Mouse (Mus musculus) embryo, embryonic 10 days (tissue): ENCODE measurements around the gene Dpagt1.
"Not testable (repeated sequence)": the region's sequence is repeated elsewhere in the genome, so short reads cannot be mapped to it uniquely, and the experiment has no call there.

ENCODE experiments used
- DNase-seq: peaks from one replicate; pipeline ENCODE4 v3.0.0-alpha.2; 2015; ENCODE audit warnings: low spot score

Gene Dpagt1

GRCm38 (mm10) chr9:44318076-44318825, 7.6 kb upstream of the Dpagt1 start:
- DNase-seq, result no peak

GRCm38 (mm10) chr9:44318826-44319095, 7.1 kb upstream of the Dpagt1 start:
- DNase-seq, result no peak

GRCm38 (mm10) chr9:44319105-44319886, 6.5 kb upstream of the Dpagt1 start:
- DNase-seq, result peak; percentile 33

GRCm38 (mm10) chr9:44319887-44320798, 5.7 kb upstream of the Dpagt1 start, which contains the start of gene C2cd2l:
Gene C2cd2l (minus strand): TSS chr9:44320285.
- peak; percentile 96 for DNase-seq

GRCm38 (mm10) chr9:44320799-44321133, 5.1 kb upstream of the Dpagt1 start:
- DNase-seq, result no peak

- DNase-seq, result not testable (repeated sequence)
Observed at GRCm38 (mm10) chr9:44323656-44324055, 2.2 kb upstream of the Dpagt1 start.

- no peak for DNase-seq
Observed at GRCm38 (mm10) chr9:44324147-44324546, 1.7 kb upstream of the Dpagt1 start.

- DNase-seq, result not testable (repeated sequence)
Observed at GRCm38 (mm10) chr9:44325032-44325767, 619 bp upstream of the Dpagt1 start.

- peak; percentile 93 for DNase-seq
Observed at GRCm38 (mm10) chr9:44326371-44327063, 698 bp downstream of the Dpagt1 start.

- peak; percentile 78 for DNase-seq
Observed at GRCm38 (mm10) chr9:44327064-44327711, 1.4 kb downstream of the Dpagt1 start.

- no peak for DNase-seq
Observed at GRCm38 (mm10) chr9:44327926-44328325, 2.1 kb downstream of the Dpagt1 start.

GRCm38 (mm10) chr9:44330736-44331135, 4.9 kb downstream of the Dpagt1 start:
- no peak for DNase-seq

GRCm38 (mm10) chr9:44332918-44333638, 7.3 kb downstream of the Dpagt1 start:
- no peak for DNase-seq

GRCm38 (mm10) chr9:44334396-44335330, 8.8 kb downstream of the Dpagt1 start, which contains the start of gene H2afx:
Gene H2afx (plus strand): TSS chr9:44334694.
- peak; percentile 98 for DNase-seq

- peak; percentile 62 for DNase-seq
Observed at GRCm38 (mm10) chr9:44335331-44336092, 9.7 kb downstream of the Dpagt1 start.

GRCm38 (mm10) chr9:44336093-44336406, 10.2 kb downstream of the Dpagt1 start:
- DNase-seq, result peak; percentile 20

GRCm38 (mm10) chr9:44336513-44336912, 10.7 kb downstream of the Dpagt1 start:
- DNase-seq, result not testable (repeated sequence)

GRCm38 (mm10) chr9:44336964-44337363, 11.1 kb downstream of the Dpagt1 start:
- peak; percentile 24 for DNase-seq
